Mouse (Mus musculus) liver, postnatal 0 days (tissue): ENCODE data around the gene Rgsl1.

Experiments
- CTCF ChIP-seq: sonication (generic); IDR thresholded peaks from 2 replicates; pipeline ENCODE4 v1.5.1; 2016; ENCODE audit warnings: antibody characterized with exemption, low read depth
- EP300 ChIP-seq: IDR thresholded peaks from 2 replicates; pipeline ENCODE4 v1.6.1; 2016; ENCODE audit warnings: antibody characterized with exemption, low read depth, mild to moderate bottlenecking

- TF ChIP-seq CTCF (no peak), EP300 (no peak)
Measured at GRCm38 (mm10) chr1:153752521-153752920, 91.4 kb downstream of the Rgsl1 start.
